Mouse (Mus musculus) midbrain, postnatal 0 days (tissue): Measurements from ENCODE around the gene Catip. TPM values are rescaled to one million over a fixed set of nuclear protein-coding genes. Genes with fewer than 3 reads are reported as not detected.
A peak's percentile ranks its signal among the peaks of the same experiment; 100 is the strongest.

Source experiments
- ATAC-seq: fragments of 200-750 bp; cut with Nextera tagmentation; 2 replicates; pipeline ENCODE4 v1.8.0; 2017; ENCODE audit warnings: moderate number of reproducible peaks, mild to moderate bottlenecking, moderate TSS enrichment, moderate library complexity; ENCODE audit not compliant: low FRiP score
- DNase-seq: peaks from one replicate; pipeline ENCODE4 v3.0.0-alpha.2; 2015; ENCODE audit warnings: low spot score
- H3K27ac ChIP-seq: fragments of 300-500 bp; sonication (generic); 2 replicates; pipeline ENCODE4 v1.5.1; 2014; ENCODE audit warnings: low read depth, mild to moderate bottlenecking, low read length, mixed read lengths
- H3K27me3 ChIP-seq: fragments of 300-500 bp; sonication (generic); 2 replicates; pipeline ENCODE4 v1.6.1; 2014; ENCODE audit warnings: low read length, control low read depth, mixed read lengths; ENCODE audit not compliant: insufficient read depth
- H3K36me3 ChIP-seq: fragments of 300-500 bp; sonication (generic); 2 replicates; pipeline ENCODE4 v1.6.1; 2014; ENCODE audit warnings: low read length, control low read depth, mixed read lengths; ENCODE audit not compliant: insufficient read depth
- H3K4me1 ChIP-seq: fragments of 300-500 bp; sonication (generic); 2 replicates; pipeline ENCODE4 v1.6.1; 2014; ENCODE audit warnings: mild to moderate bottlenecking, control low read depth, antibody characterized with exemption, low read length, mixed read lengths; ENCODE audit not compliant: insufficient read depth
- H3K4me2 ChIP-seq: fragments of 300-500 bp; sonication (generic); 2 replicates; pipeline ENCODE4 v1.6.1; 2014; ENCODE audit warnings: low read depth, mild to moderate bottlenecking, low read length, mixed read lengths; ENCODE audit not compliant: poor library complexity, severe bottlenecking
- H3K4me3 ChIP-seq: fragments of 300-500 bp; sonication (generic); 2 replicates; pipeline ENCODE4 v1.5.1; 2014; ENCODE audit warnings: low read depth, mild to moderate bottlenecking, low read length, moderate library complexity
- H3K9ac ChIP-seq: fragments of 300-500 bp; sonication (generic); replicated peaks from 2 replicates; pipeline ENCODE4 v1.6.1; 2014; ENCODE audit warnings: mild to moderate bottlenecking, low read length, moderate library complexity, mixed read lengths; ENCODE audit not compliant: poor library complexity, severe bottlenecking
- H3K9me3 ChIP-seq: fragments of 300-500 bp; sonication (generic); 2 replicates; pipeline ENCODE4 v1.6.1; 2016; ENCODE audit warnings: low read length, control low read depth
- CTCF ChIP-seq: IDR thresholded peaks from 2 replicates; pipeline ENCODE4 v1.5.1; 2016; ENCODE audit warnings: antibody characterized with exemption, mild to moderate bottlenecking
- WGBS: fragments of 180-500 bp; shearing (Covaris S2); extraction: QIAGEN DNeasy Blood & Tissue Kit; methylation state at CpG from one replicate; pipeline ENCODE4 v1.1.7; 2014; 5-methylcytosine and 5-hydroxymethylcytosine counted together
- polyA plus RNA-seq: library from polyadenylated mRNA; unstranded; fragments of >200 nt; fragmentation: Nextera tagmentation; extraction: Ambion mirVana; gene quantifications from 2 replicates; pipeline ENCODE4 v1.2.1, GENCODE M21; 2015
- total RNA-seq: library from RNA; depleted of rRNA; stranded (reverse); fragments of >200 nt; gene quantifications from 2 replicates; pipeline ENCODE4 v1.2.3, GENCODE M21; 2014

Gene Catip
- total and polyA plus RNA-seq, 2 experiments from 2014 or later, result 2.4 to 4.0 TPM

DNA sequence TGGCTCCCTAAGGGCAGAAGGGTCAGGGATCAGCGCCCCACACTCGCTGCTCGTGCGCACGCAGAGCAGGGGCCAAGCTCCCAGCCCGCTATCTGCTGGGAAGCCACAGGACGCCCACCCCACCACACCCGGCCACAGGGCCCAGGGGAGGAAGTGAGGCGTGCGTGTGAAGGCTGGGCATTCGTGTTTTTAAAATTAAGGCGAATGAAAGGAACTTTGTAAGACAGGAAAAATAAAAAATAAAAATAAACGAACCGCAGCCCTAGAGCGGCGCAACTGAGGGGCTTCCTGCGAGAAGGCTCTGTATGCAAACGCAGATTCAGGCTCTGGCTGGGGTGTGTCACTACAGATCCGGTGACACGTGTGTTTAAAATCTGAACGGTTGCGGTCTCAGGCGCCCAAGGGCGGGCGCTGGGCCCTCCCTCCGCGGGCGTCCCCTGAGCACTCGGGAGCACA lies 28.0 kb downstream of the Catip start:
- DNase-seq (no peak), ATAC-seq (no peak)
- Histone ChIP-seq H3K4me1 (peaks cover 6% of the 10 kb centered on the region), H3K27me3 (0 out of 2 replicates have a peak, but pooled peaks cover 13% of the 10 kb centered on the region), H3K9ac (no peak overlapping the region), H3K27ac (no peak overlapping the region), H3K9me3 (no peaks in the 10 kb centered on the region), H3K4me3 (no peak overlapping the region), H3K4me2 (peak overlapping the region; percentile 32; the same call in 1 of the 2 replicates), H3K36me3 (no peaks in the 10 kb centered on the region)
- 8% methylated on average over 29 of the region's 29 CpGs for WGBS
- TF ChIP-seq CTCF, result no peak

DNA sequence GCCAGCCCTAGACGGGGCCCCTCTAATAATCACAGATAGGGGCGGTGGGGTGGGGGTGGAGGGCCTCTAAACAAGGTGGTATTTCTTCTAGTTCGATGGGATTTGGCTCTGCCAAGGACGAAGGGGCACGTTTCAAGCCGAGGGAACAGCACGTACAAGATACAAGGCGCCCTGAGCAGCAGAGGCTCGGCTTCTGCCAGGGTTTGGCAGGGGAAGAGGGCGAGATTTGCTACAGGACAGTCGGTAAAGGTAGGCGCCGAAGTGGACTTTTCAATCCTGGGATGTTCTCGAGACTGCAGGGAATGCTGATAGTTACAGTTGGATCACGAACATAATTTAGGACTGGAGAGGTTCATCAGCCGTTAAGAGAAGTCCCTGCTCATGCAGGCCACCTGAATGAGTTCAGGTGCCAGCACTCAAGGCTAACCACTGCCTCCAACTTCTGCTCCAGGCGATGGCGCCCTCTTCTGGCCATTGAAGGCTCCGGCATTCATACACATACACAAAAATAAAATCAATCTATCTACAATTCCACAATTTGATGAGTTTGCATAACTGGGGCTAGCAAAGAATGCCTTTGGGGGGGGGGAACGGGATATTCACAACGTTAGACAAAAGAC lies 28.5 kb downstream of the Catip start:
- H3K27me3 ChIP-seq, result 0 out of 2 replicates have a peak, but pooled peaks cover 13% of the 10 kb centered on the region
- no peak for ATAC-seq
- no peaks in the 10 kb centered on the region for H3K36me3 ChIP-seq
- peak overlapping the region; percentile 32 for H3K4me2 ChIP-seq
- TF ChIP-seq CTCF, result peak; percentile 71
- H3K27ac ChIP-seq, result no peak overlapping the region
- 9% methylated on average over 21 of the region's 21 CpGs for WGBS
- peaks cover 6% of the 10 kb centered on the region for H3K4me1 ChIP-seq
- no peak overlapping the region for H3K9ac ChIP-seq
- peak; percentile 34 for DNase-seq
- H3K9me3 ChIP-seq, result no peaks in the 10 kb centered on the region
- no peak overlapping the region for H3K4me3 ChIP-seq

DNA sequence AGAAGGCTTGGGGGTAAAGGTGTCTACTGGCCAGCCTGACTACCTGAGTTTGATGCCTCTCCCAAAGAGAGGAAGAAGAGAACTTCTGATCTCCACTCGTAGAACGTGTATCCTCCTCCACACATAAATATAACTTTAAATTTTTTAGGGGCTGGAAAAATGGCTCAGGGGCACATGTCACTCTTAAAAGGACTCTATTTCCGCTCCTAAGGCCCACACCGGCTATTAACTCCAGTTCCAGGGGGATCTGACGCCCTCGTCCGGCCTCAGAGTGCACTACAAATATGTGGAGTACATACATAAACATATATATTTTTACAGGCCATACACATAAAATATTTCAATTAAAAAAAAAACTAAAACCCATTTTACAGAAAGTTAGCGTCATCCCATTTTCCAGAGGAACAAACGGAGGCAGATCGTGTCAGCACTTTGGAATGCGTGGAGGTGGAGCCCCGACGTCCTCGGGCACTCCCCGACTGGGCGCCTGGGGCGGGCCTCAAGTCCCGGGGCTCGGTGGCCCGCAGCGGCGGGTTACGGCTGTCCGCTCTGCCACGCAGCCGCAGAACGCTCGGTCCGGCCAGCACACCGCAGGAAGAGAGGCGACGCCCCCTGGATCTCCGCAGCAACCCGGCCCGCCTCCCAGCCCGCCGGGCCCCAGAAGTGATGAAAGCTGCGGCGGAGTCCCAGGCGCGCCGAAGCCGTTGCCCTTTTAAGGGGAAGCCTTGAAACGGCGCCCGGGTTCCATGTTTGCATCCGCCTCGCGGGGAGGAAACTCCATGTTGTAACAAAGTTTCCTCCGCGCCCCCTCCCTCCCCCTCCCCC lies 29.2 kb downstream of the Catip start, which contains the start of gene Ctdsp1:
Ctdsp1 (plus strand) TSS at position 586 of the 825 bp plus-strand sequence.
- Histone ChIP-seq H3K4me3 (peak within 1 kb of the TSS; percentile 86), H3K4me1 (peaks cover 6% of the 10 kb centered on the region), H3K27ac (peak within 1 kb of the TSS; percentile 76), H3K9me3 (no peaks in the 10 kb centered on the region), H3K36me3 (no peaks in the 10 kb centered on the region), H3K9ac (peak within 1 kb of the TSS; percentile 67), H3K27me3 (0 out of 2 replicates have a peak, but pooled peaks cover 13% of the 10 kb centered on the region), H3K4me2 (peak within 1 kb of the TSS; percentile 97)
- TF ChIP-seq CTCF, result no peak; the same call in 1 of the 2 replicates
- ATAC-seq (peak; percentile 79), DNase-seq (peak; percentile 98)
- 3% methylated on average over 50 of the region's 51 CpGs for WGBS

DNA sequence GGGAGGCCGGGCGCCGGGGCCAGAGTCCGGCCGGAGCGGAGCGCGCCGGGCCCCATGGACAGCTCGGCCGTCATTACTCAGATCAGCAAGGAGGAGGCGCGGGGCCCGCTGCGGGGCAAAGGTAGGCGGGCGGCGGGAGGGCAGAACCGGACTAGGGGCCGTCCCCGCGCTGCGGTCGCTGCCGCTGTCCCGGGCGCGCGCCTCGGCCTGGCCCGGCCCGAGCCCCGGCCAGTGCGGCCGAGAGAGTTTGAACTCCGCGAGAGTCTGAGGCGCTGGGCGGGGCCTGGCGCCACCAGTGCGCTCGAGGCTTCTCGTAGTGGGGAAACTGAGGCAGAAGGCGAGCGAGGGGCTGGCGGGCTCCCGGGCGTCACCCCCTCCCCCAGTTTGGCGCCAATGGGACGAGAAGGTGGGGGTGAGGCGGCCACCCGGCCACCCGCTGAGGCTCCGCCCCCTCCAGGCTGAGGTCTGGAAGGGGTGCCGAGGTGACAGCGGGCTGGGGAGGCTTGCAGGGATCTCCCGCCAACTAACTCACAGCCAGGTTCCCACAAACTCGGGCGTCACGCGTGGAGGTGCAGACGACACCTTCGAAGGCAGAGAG lies 30.0 kb downstream of the Catip start:
- under 1% methylated on average over 28 of the region's 63 CpGs for WGBS
- Histone ChIP-seq H3K4me1 (peaks cover 6% of the 10 kb centered on the region), H3K4me2 (peak overlapping the region; percentile 97), H3K4me3 (peak overlapping the region; percentile 86), H3K9me3 (no peaks in the 10 kb centered on the region), H3K27ac (peak overlapping the region; percentile 76), H3K9ac (peak overlapping the region; percentile 67), H3K27me3 (0 out of 2 replicates have a peak, but pooled peaks cover 13% of the 10 kb centered on the region), H3K36me3 (no peaks in the 10 kb centered on the region)
- ATAC-seq (peak; percentile 47), DNase-seq (peak; percentile 11)
- TF ChIP-seq CTCF, result no peak

GRCm38 (mm10) chr1:74392446-74392994 lies 30.6 kb downstream of the Catip start:
- Histone ChIP-seq H3K9me3 (no peaks in the 10 kb centered on the region), H3K4me1 (peaks cover 6% of the 10 kb centered on the region), H3K4me2 (peak overlapping the region; percentile 97), H3K36me3 (no peaks in the 10 kb centered on the region), H3K4me3 (peak overlapping the region; percentile 86), H3K27me3 (0 out of 2 replicates have a peak, but pooled peaks cover 13% of the 10 kb centered on the region), H3K9ac (peak overlapping the region; percentile 67), H3K27ac (0 out of 2 replicates have a peak overlapping the region, but pooled peaks have one; percentile 76)
- ATAC-seq (0 out of 2 replicates have a peak, but pooled peaks have one; percentile 14), DNase-seq (no peak)
- 1% methylated on average over 15 of the region's 16 CpGs for WGBS
- TF ChIP-seq CTCF, result no peak
